Mouse (Mus musculus) E14TG2a.4 (cell line): ENCODE data around the gene Wnt9b.

Experiments used
- CTCF ChIP-seq: conservative IDR thresholded peaks from 2 replicates; pipeline ENCODE4 v1.5.1; 2014; ENCODE audit warnings: low read length
- NANOG ChIP-seq: IDR thresholded peaks from 2 replicates; pipeline ENCODE4 v1.6.1; 2014; ENCODE audit warnings: borderline replicate concordance, low read length, mixed read lengths

DNA sequence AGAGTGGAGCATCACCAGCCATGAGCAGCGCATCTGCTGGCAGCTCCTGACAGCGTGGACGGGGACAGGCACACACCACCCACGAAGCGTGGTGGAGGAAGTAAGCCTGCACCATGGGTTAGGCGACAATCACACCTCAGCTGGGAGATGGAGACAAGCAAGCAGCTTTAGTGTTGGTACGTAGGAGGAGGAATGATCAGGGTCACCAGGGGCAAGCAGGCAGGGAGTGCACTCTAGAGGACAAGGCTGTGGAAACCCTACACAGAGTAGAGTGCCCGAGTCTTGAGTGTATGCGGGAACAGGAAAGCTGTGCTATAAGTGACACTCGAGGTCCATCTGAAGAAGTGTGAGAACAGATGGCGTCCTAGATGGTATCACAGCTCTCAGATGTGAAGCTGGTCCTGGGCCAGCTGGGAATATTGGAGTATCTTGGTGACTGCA is 25.3 kb downstream of the Wnt9b start:
- no peak for TF ChIP-seq CTCF
- no peak for TF ChIP-seq NANOG
